Mouse (Mus musculus): Measurements from ENCODE around the gene Sass6. TPM values are rescaled to one million over a fixed set of nuclear protein-coding genes. Genes with fewer than 3 reads are reported as not detected.

Sass6 gene
- polyA plus RNA-seq, 2 experiments = 11.6 to 15.7 TPM

- 76% methylated on average over 1 of the region's 1 CpGs for WGBS
- Histone ChIP-seq H3K27ac (replicated peaks; ENCODE audit: low read depth, low read length) (no peak overlapping the region), H3K36me3 (ENCODE audit: control insufficient read depth, insufficient read depth, low read length) (peaks cover 67% of the 10 kb centered on the region), H3K4me3 (replicated peaks; ENCODE audit: low read length) (no peak overlapping the region), H3K4me1 (ENCODE audit: control insufficient read depth, insufficient read depth, low read length) (no peaks in the 10 kb centered on the region), H3K27me3 (ENCODE audit: control insufficient read depth, insufficient read depth, low read length) (no peaks in the 10 kb centered on the region), H3K9ac (ENCODE audit: low read depth, low read length, severe bottlenecking) (no peak overlapping the region), H3K9me3 (ENCODE audit: control insufficient read depth, low read length) (no peaks in the 10 kb centered on the region), H3K4me2 (replicated peaks; ENCODE audit: low read depth, low read length, severe bottlenecking) (no peak overlapping the region)
- DNase-seq (ENCODE audit: low spot score) = no peak
- no peak for ATAC-seq (ENCODE audit: low FRiP score, low read depth)
- TF ChIP-seq POLR2A (IDR thresholded peaks at IDR 0.05; ENCODE audit: borderline replicate concordance, extremely low read depth, insufficient read depth, insufficient read length) = no peak
Measured at GRCm38 (mm10) chr3:116631459-116631858, 36.7 kb downstream of the Sass6 start.

DNA sequence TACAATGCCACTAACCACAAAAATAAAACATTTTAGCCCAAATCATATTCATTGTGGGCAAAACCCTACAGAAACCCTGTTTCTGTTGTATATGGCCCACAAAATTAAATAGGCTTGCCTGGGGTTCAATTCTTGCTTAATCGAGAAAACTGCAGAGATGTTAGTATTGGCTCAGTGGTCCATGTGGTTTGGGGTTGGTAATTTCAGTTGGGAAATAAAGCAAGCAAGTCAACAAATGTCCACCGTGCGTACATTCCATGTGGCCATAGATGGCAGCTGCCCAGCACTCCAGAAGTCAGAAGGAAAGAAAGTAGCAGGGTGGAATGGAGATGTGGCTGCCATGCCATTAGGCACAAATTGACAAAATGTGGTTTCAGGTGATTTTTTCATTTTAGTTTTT, 38.2 kb downstream of the Sass6 start:
- H3K27ac ChIP-seq (replicated peaks; ENCODE audit: low read depth, low read length) = no peak overlapping the region
- no peak overlapping the region for H3K9ac ChIP-seq (ENCODE audit: low read depth, low read length, severe bottlenecking)
- H3K4me2 ChIP-seq (replicated peaks; ENCODE audit: low read depth, low read length, severe bottlenecking) = no peak overlapping the region
- H3K9me3 ChIP-seq (ENCODE audit: control insufficient read depth, low read length) = no peaks in the 10 kb centered on the region
- no peak for ATAC-seq (ENCODE audit: low FRiP score, low read depth)
- H3K36me3 ChIP-seq (ENCODE audit: control insufficient read depth, insufficient read depth, low read length) = peaks cover 74% of the 10 kb centered on the region
- no peak for TF ChIP-seq POLR2A (IDR thresholded peaks at IDR 0.05; ENCODE audit: borderline replicate concordance, extremely low read depth, insufficient read depth, insufficient read length)
- no peaks in the 10 kb centered on the region for H3K4me1 ChIP-seq (ENCODE audit: control insufficient read depth, insufficient read depth, low read length)
- DNase-seq (ENCODE audit: low spot score) = no peak
- no peaks in the 10 kb centered on the region for H3K27me3 ChIP-seq (ENCODE audit: control insufficient read depth, insufficient read depth, low read length)
- H3K4me3 ChIP-seq (replicated peaks; ENCODE audit: low read length) = no peak overlapping the region
- WGBS = 79% methylated on average over 3 of the region's 3 CpGs

DNA sequence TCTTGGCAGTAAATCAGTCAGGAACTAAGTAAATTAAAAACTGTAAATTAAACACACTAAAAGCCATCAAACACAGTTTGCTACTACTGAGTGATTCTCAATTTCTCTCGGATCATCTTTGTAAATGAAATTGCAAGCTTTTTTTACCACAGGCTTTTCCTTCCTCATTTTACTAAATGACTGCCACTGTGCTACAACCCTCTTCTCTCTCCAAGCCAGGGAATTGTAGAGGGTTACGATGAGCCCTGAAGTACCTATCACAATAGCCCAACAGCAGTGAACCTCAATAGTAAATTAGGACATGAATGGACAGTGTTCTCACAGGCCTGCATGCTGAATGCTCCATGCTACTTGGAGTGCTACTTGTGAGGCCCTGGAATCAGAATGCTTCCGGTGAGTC, 39.3 kb downstream of the Sass6 start:
- H3K4me3 ChIP-seq (replicated peaks; ENCODE audit: low read length) = no peak overlapping the region
- WGBS = 96% methylated on average over 3 of the region's 3 CpGs
- DNase-seq (ENCODE audit: low spot score) (no peak), ATAC-seq (ENCODE audit: low FRiP score, low read depth) (no peak)
- no peak overlapping the region for H3K9ac ChIP-seq (ENCODE audit: low read depth, low read length, severe bottlenecking)
- peaks cover 80% of the 10 kb centered on the region for H3K36me3 ChIP-seq (ENCODE audit: control insufficient read depth, insufficient read depth, low read length)
- no peak overlapping the region for H3K27ac ChIP-seq (replicated peaks; ENCODE audit: low read depth, low read length)
- H3K27me3 ChIP-seq (ENCODE audit: control insufficient read depth, insufficient read depth, low read length) = no peaks in the 10 kb centered on the region
- no peak for TF ChIP-seq POLR2A (IDR thresholded peaks at IDR 0.05; ENCODE audit: borderline replicate concordance, extremely low read depth, insufficient read depth, insufficient read length)
- H3K4me1 ChIP-seq (ENCODE audit: control insufficient read depth, insufficient read depth, low read length) = no peaks in the 10 kb centered on the region
- H3K4me2 ChIP-seq (replicated peaks; ENCODE audit: low read depth, low read length, severe bottlenecking) = no peak overlapping the region
- no peaks in the 10 kb centered on the region for H3K9me3 ChIP-seq (ENCODE audit: control insufficient read depth, low read length)

- ATAC-seq (ENCODE audit: low FRiP score, low read depth) = no peak
- Histone ChIP-seq H3K27me3 (ENCODE audit: control insufficient read depth, insufficient read depth, low read length) (no peaks in the 10 kb centered on the region), H3K9me3 (ENCODE audit: control insufficient read depth, low read length) (no peaks in the 10 kb centered on the region), H3K4me1 (ENCODE audit: control insufficient read depth, insufficient read depth, low read length) (no peaks in the 10 kb centered on the region), H3K27ac (replicated peaks; ENCODE audit: low read depth, low read length) (no peak overlapping the region), H3K4me2 (replicated peaks; ENCODE audit: low read depth, low read length, severe bottlenecking) (no peak overlapping the region), H3K4me3 (replicated peaks; ENCODE audit: low read length) (no peak overlapping the region), H3K9ac (ENCODE audit: low read depth, low read length, severe bottlenecking) (no peak overlapping the region), H3K36me3 (ENCODE audit: control insufficient read depth, insufficient read depth, low read length) (peaks cover 87% of the 10 kb centered on the region)
- TF ChIP-seq POLR2A (IDR thresholded peaks at IDR 0.05; ENCODE audit: borderline replicate concordance, extremely low read depth, insufficient read depth, insufficient read length) = no peak
- 95% methylated on average over 8 of the region's 8 CpGs for WGBS
- DNase-seq (ENCODE audit: low spot score) = no peak
Measured at GRCm38 (mm10) chr3:116634853-116635252, 40.1 kb downstream of the Sass6 start.

DNA sequence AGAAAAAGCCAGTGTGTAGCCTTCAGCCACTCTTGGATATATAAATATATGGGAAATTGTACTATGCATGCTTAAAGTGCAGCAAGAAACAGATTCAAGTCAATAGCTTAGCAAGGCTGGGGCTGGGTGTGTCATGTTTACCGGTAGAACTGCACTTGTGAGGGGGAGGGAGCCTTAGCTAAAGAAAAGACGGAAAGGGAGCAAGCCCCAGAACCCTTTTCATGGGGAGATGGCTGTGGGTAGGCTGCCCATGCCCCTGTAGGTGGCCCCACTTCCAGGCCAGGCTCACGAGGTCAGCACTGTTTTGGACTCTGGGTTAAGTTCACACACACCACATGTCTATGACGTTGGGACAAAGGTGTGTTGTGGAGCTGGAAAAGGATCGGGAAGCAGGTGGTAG, 41.0 kb downstream of the Sass6 start:
- H3K4me1 ChIP-seq (ENCODE audit: control insufficient read depth, insufficient read depth, low read length) = no peaks in the 10 kb centered on the region
- H3K9ac ChIP-seq (ENCODE audit: low read depth, low read length, severe bottlenecking) = no peak overlapping the region
- DNase-seq (ENCODE audit: low spot score) (no peak), ATAC-seq (ENCODE audit: low FRiP score, low read depth) (no peak)
- peaks cover 87% of the 10 kb centered on the region for H3K36me3 ChIP-seq (ENCODE audit: control insufficient read depth, insufficient read depth, low read length)
- H3K27me3 ChIP-seq (ENCODE audit: control insufficient read depth, insufficient read depth, low read length) = no peaks in the 10 kb centered on the region
- TF ChIP-seq POLR2A (IDR thresholded peaks at IDR 0.05; ENCODE audit: borderline replicate concordance, extremely low read depth, insufficient read depth, insufficient read length) = no peak
- no peak overlapping the region for H3K4me2 ChIP-seq (replicated peaks; ENCODE audit: low read depth, low read length, severe bottlenecking)
- H3K9me3 ChIP-seq (ENCODE audit: control insufficient read depth, low read length) = no peaks in the 10 kb centered on the region
- 79% methylated on average over 5 of the region's 5 CpGs for WGBS
- no peak overlapping the region for H3K4me3 ChIP-seq (replicated peaks; ENCODE audit: low read length)
- H3K27ac ChIP-seq (replicated peaks; ENCODE audit: low read depth, low read length) = no peak overlapping the region
